Mouse (Mus musculus): Measurements from ENCODE around the gene Tax1bp3. TPM values are rescaled to one million over a fixed set of nuclear protein-coding genes. Genes with fewer than 3 reads are reported as not detected.

The Tax1bp3 gene
- total RNA-seq, 2 experiments from 2014 or later = 89.1 to 105 TPM

- intact Hi-C loops (cut with DNase I) = no loop called here
- DNase-seq = no peak
These were observed 46.0 kb downstream of the Tax1bp3 start for GRCm38 (mm10) chr11:73222846-73223245.

- DNase-seq = peak; percentile 14 to 32
These were observed 47.1 kb downstream of the Tax1bp3 start for GRCm38 (mm10) chr11:73223966-73224365.

GRCm38 (mm10) chr11:73225856-73226255 is 49.0 kb downstream of the Tax1bp3 start:
- DNase-seq = no peak
- intact Hi-C loops (cut with DNase I) = no loop called here

More at GRCm38 (mm10) chr11:73223966-73224365, 47.1 kb downstream of the Tax1bp3 start:
- intact Hi-C loops (cut with DNase I) = no loop called here

- DNase-seq = no peak
- intact Hi-C loops (cut with DNase I) = no loop called here
These were observed 52.0 kb downstream of the Tax1bp3 start for GRCm38 (mm10) chr11:73228881-73229280.

- no peak for DNase-seq
- intact Hi-C loops (cut with DNase I) = no loop called here
These were observed 53.2 kb downstream of the Tax1bp3 start for GRCm38 (mm10) chr11:73230081-73230480.

- DNase-seq = no peak
- intact Hi-C loops (cut with DNase I) = no loop called here
These were observed 55.6 kb downstream of the Tax1bp3 start for GRCm38 (mm10) chr11:73232513-73232912.

Other genes with a start within 250 kb of the Tax1bp3 start
- 10 to 100 TPM; 17.1 to 19.0 TPM for gene Atp2a3, start 215.9 kb upstream of the Tax1bp3 start, total RNA-seq (2021)
- gene P2rx1, start 178.0 kb upstream of the Tax1bp3 start, total RNA-seq (2021) = under 1 TPM; 0.72 to 0.98 TPM
- gene Camkk1, start 158.1 kb upstream of the Tax1bp3 start, total RNA-seq (2021) = 1 to 10 TPM; 1.1 to 2.0 TPM
- 1 to 10 TPM; 9.0 TPM for gene Ncbp3, start 129.3 kb upstream of the Tax1bp3 start, total RNA-seq (2021)
- gene Itgae, start 86.5 kb upstream of the Tax1bp3 start, total RNA-seq (2021) = under 1 TPM in 1 of 2 experiments, not detected in 1; 0.07 TPM
- 1 to 10 TPM; 2.4 TPM for gene Haspin, start 38.8 kb upstream of the Tax1bp3 start, total RNA-seq (2021)
- 1 to 10 TPM; 7.4 to 8.1 TPM for gene P2rx5, start 16.7 kb upstream of the Tax1bp3 start, total RNA-seq (2021)
- gene Emc6, start within 50 bp of the Tax1bp3 start, total RNA-seq (2021) = 10 to 100 TPM; 71.4 to 82.7 TPM
- 10 to 100 TPM; 11.7 to 13.9 TPM for gene Ctns, start 22.0 kb downstream of the Tax1bp3 start, total RNA-seq (2021)
- 1 to 10 TPM; 1.5 to 2.0 TPM for gene Shpk, start 22.4 kb downstream of the Tax1bp3 start, total RNA-seq (2021)
- not detected for gene Trpv1, start 57.2 kb downstream of the Tax1bp3 start, total RNA-seq (2021)
- gene Trpv3, start 90.3 kb downstream of the Tax1bp3 start, total RNA-seq (2021) = under 1 TPM; 0.05 to 0.20 TPM
- 1 to 10 TPM in 1 of 2 experiments, under 1 TPM in 1; 0.72 to 3.3 TPM for gene Aspa, start 152.5 kb downstream of the Tax1bp3 start, total RNA-seq (2021)
- not detected for gene Gm49340, start 152.7 kb downstream of the Tax1bp3 start, total RNA-seq (2021)
- gene Spata22, start 152.7 kb downstream of the Tax1bp3 start, total RNA-seq (2021) = not detected
- not detected for gene Olfr20, start 173.7 kb downstream of the Tax1bp3 start, total RNA-seq (2021)
- not detected for gene Olfr376, start 194.2 kb downstream of the Tax1bp3 start, total RNA-seq (2021)
- gene Olfr1, start 222.5 kb downstream of the Tax1bp3 start, total RNA-seq (2021) = not detected